Mouse (Mus musculus) midbrain, postnatal 0 days (tissue): ENCODE measurements at regions not wholly inside any gene's neighbourhood (a gene's known extent, or its start where the extent isn't known, plus 50 kb on each side); places are given as distances from the start of the nearest gene placed in this dataset.
A peak's percentile ranks its signal among the peaks of the same experiment; 100 is the strongest.

Experiments used
- ATAC-seq: fragments of 200-750 bp; cut with Nextera tagmentation; 2 replicates; pipeline ENCODE4 v1.8.0; 2017; ENCODE audit warnings: moderate number of reproducible peaks, mild to moderate bottlenecking, moderate TSS enrichment, moderate library complexity; ENCODE audit not compliant: low FRiP score
- DNase-seq: peaks from one replicate; pipeline ENCODE4 v3.0.0-alpha.2; 2015; ENCODE audit warnings: low spot score
- H3K27ac ChIP-seq: fragments of 300-500 bp; sonication (generic); 2 replicates; pipeline ENCODE4 v1.5.1; 2014; ENCODE audit warnings: low read depth, mild to moderate bottlenecking, low read length, mixed read lengths
- H3K27me3 ChIP-seq: fragments of 300-500 bp; sonication (generic); 2 replicates; pipeline ENCODE4 v1.6.1; 2014; ENCODE audit warnings: low read length, control low read depth, mixed read lengths; ENCODE audit not compliant: insufficient read depth
- H3K36me3 ChIP-seq: fragments of 300-500 bp; sonication (generic); 2 replicates; pipeline ENCODE4 v1.6.1; 2014; ENCODE audit warnings: low read length, control low read depth, mixed read lengths; ENCODE audit not compliant: insufficient read depth
- H3K4me1 ChIP-seq: fragments of 300-500 bp; sonication (generic); 2 replicates; pipeline ENCODE4 v1.6.1; 2014; ENCODE audit warnings: mild to moderate bottlenecking, control low read depth, antibody characterized with exemption, low read length, mixed read lengths; ENCODE audit not compliant: insufficient read depth
- H3K4me2 ChIP-seq: fragments of 300-500 bp; sonication (generic); 2 replicates; pipeline ENCODE4 v1.6.1; 2014; ENCODE audit warnings: low read depth, mild to moderate bottlenecking, low read length, mixed read lengths; ENCODE audit not compliant: poor library complexity, severe bottlenecking
- H3K4me3 ChIP-seq: fragments of 300-500 bp; sonication (generic); 2 replicates; pipeline ENCODE4 v1.5.1; 2014; ENCODE audit warnings: low read depth, mild to moderate bottlenecking, low read length, moderate library complexity
- H3K9ac ChIP-seq: fragments of 300-500 bp; sonication (generic); replicated peaks from 2 replicates; pipeline ENCODE4 v1.6.1; 2014; ENCODE audit warnings: mild to moderate bottlenecking, low read length, moderate library complexity, mixed read lengths; ENCODE audit not compliant: poor library complexity, severe bottlenecking
- H3K9me3 ChIP-seq: fragments of 300-500 bp; sonication (generic); 2 replicates; pipeline ENCODE4 v1.6.1; 2016; ENCODE audit warnings: low read length, control low read depth
- CTCF ChIP-seq: IDR thresholded peaks from 2 replicates; pipeline ENCODE4 v1.5.1; 2016; ENCODE audit warnings: antibody characterized with exemption, mild to moderate bottlenecking
- WGBS: fragments of 180-500 bp; shearing (Covaris S2); extraction: QIAGEN DNeasy Blood & Tissue Kit; methylation state at CpG from one replicate; pipeline ENCODE4 v1.1.7; 2014; 5-methylcytosine and 5-hydroxymethylcytosine counted together

GRCm38 (mm10) chr14:68198802-68199201 is 1095.3 kb downstream of the Synb start:
- H3K9me3 ChIP-seq: no peaks in the 10 kb centered on the region
- no peaks in the 10 kb centered on the region for H3K36me3 ChIP-seq
- no peaks in the 10 kb centered on the region for H3K27me3 ChIP-seq
- no peak for ATAC-seq
- WGBS: 6% methylated on average over 8 of the region's 8 CpGs
- no peak overlapping the region for H3K4me3 ChIP-seq
- H3K27ac ChIP-seq: no peak overlapping the region
- no peak overlapping the region for H3K9ac ChIP-seq
- H3K4me1 ChIP-seq: no peaks in the 10 kb centered on the region
- peak overlapping the region; percentile 27 for H3K4me2 ChIP-seq
- TF ChIP-seq CTCF: no peak
- DNase-seq: peak; percentile 26

- peak; percentile 41; the same call in 1 of the 2 replicates for ATAC-seq
Observed at GRCm38 (mm10) chr14:68197470-68197800, 1096.7 kb downstream of the Synb start.

GRCm38 (mm10) chr14:68196762-68197469 is 1097.2 kb downstream of the Synb start:
- 29% methylated on average over 9 of the region's 9 CpGs for WGBS
- H3K27me3 ChIP-seq: no peaks in the 10 kb centered on the region
- H3K9ac ChIP-seq: no peak overlapping the region
- no peak overlapping the region for H3K27ac ChIP-seq
- H3K9me3 ChIP-seq: no peaks in the 10 kb centered on the region
- TF ChIP-seq CTCF: no peak
- DNase-seq: peak; percentile 29
- ATAC-seq: no peak
- 0 out of 2 replicates have a peak overlapping the region, but pooled peaks have one; percentile 20 for H3K4me2 ChIP-seq
- H3K4me3 ChIP-seq: no peak overlapping the region
- H3K36me3 ChIP-seq: no peaks in the 10 kb centered on the region
- no peaks in the 10 kb centered on the region for H3K4me1 ChIP-seq

More at GRCm38 (mm10) chr14:68197470-68197800, 1096.7 kb downstream of the Synb start:
- no peak for TF ChIP-seq CTCF
- peak overlapping the region; percentile 20; the same call in 1 of the 2 replicates for H3K4me2 ChIP-seq
- DNase-seq: peak; percentile 38
- no peak overlapping the region for H3K4me3 ChIP-seq
- no peaks in the 10 kb centered on the region for H3K4me1 ChIP-seq
- no peaks in the 10 kb centered on the region for H3K27me3 ChIP-seq
- no peak overlapping the region for H3K27ac ChIP-seq
- no peaks in the 10 kb centered on the region for H3K9me3 ChIP-seq
- H3K36me3 ChIP-seq: no peaks in the 10 kb centered on the region
- WGBS: 4% methylated on average over 11 of the region's 13 CpGs
- H3K9ac ChIP-seq: no peak overlapping the region

GRCm38 (mm10) chr14:68196201-68196600 is 1097.9 kb downstream of the Synb start:
- H3K36me3 ChIP-seq: no peaks in the 10 kb centered on the region
- H3K9ac ChIP-seq: no peak overlapping the region
- no peak overlapping the region for H3K4me3 ChIP-seq
- TF ChIP-seq CTCF: no peak
- H3K4me2 ChIP-seq: no peak overlapping the region
- H3K9me3 ChIP-seq: no peaks in the 10 kb centered on the region
- H3K27me3 ChIP-seq: no peaks in the 10 kb centered on the region
- no peak for ATAC-seq
- WGBS: 56% methylated on average over 9 of the region's 9 CpGs
- no peak for DNase-seq
- H3K27ac ChIP-seq: no peak overlapping the region
- no peaks in the 10 kb centered on the region for H3K4me1 ChIP-seq

- DNase-seq: no peak
- no peak overlapping the region for H3K9ac ChIP-seq
- H3K4me2 ChIP-seq: no peak overlapping the region
- H3K4me1 ChIP-seq: no peaks in the 10 kb centered on the region
- 25% methylated on average over 4 of the region's 4 CpGs for whole genome bisulfite sequencing
- ATAC-seq: no peak
- H3K4me3 ChIP-seq: no peak overlapping the region
- H3K27ac ChIP-seq: no peak overlapping the region
- no peak for TF ChIP-seq CTCF
- no peaks in the 10 kb centered on the region for H3K36me3 ChIP-seq
- H3K27me3 ChIP-seq: no peaks in the 10 kb centered on the region
- no peaks in the 10 kb centered on the region for H3K9me3 ChIP-seq
Observed at GRCm38 (mm10) chr14:68189876-68190275, 1104.2 kb downstream of the Synb start.

GRCm38 (mm10) chr14:68188325-68188724 is 1105.8 kb downstream of the Synb start:
- Histone ChIP-seq H3K27ac (no peak overlapping the region), H3K9ac (no peak overlapping the region), H3K4me1 (no peaks in the 10 kb centered on the region), H3K9me3 (no peaks in the 10 kb centered on the region), H3K4me2 (no peak overlapping the region), H3K36me3 (no peaks in the 10 kb centered on the region), H3K4me3 (no peak overlapping the region), H3K27me3 (no peaks in the 10 kb centered on the region)
- DNase-seq (no peak), ATAC-seq (no peak)
- no peak for TF ChIP-seq CTCF
- 74% methylated on average over 5 of the region's 5 CpGs for WGBS
